Mouse (Mus musculus): ENCODE measurements around the gene Phc2.

Phc2 gene

GRCm38 (mm10) chr4:128688513-128688913, 34.0 kb downstream of the Phc2 start:
- DNase-seq (ENCODE audit: extremely low read depth, insufficient read length, low spot score) = no peak

DNA sequence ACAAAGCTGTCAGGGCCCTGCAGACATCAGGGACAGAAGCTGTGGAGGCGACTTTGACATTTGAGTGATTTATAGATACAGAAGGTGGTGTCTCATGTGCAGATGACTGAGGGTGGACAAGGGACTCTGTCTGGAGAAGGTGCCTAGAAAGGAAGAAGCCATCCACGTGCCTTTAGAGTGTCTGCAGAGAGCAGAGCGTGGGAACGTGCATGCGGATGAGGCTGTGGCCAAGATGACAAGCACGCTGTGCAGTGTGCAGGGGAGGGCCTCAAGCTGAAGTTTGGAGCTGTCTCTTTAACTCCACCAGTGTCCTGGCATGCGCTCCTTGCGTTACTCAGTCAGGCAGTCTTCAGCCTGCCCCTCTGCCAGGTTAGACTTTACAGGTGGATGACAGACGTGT, 34.5 kb downstream of the Phc2 start:
- DNase-seq (ENCODE audit: extremely low read depth, insufficient read length, low spot score) = no peak

GRCm38 (mm10) chr4:128689739-128690304, 35.3 kb downstream of the Phc2 start:
- no peak for DNase-seq (ENCODE audit: extremely low read depth, insufficient read length, low spot score)

DNA sequence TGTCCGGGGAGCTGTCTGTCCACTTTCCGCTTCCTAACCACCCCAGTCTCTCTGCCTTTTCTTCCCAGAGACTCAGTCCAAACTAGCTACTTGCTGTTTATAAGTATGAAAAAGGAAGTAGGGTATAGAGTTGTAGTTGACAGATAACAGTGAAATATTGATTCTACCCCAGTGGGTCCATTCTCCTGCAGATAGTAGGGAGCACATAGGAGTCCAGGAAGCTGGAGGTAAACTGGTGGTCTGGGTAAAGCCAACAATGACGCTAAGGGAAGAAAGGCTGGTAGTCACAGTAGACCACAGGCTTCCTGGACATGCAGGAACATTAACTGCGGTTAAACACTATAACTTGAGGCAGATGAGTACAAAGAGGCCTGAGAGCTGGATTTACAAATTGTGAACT, 36.7 kb downstream of the Phc2 start:
- DNase-seq (ENCODE audit: extremely low read depth, insufficient read length, low spot score) = no peak

- DNase-seq (ENCODE audit: extremely low read depth, insufficient read length, low spot score) = no peak
Measured at GRCm38 (mm10) chr4:128692149-128692925, 37.8 kb downstream of the Phc2 start.

DNA sequence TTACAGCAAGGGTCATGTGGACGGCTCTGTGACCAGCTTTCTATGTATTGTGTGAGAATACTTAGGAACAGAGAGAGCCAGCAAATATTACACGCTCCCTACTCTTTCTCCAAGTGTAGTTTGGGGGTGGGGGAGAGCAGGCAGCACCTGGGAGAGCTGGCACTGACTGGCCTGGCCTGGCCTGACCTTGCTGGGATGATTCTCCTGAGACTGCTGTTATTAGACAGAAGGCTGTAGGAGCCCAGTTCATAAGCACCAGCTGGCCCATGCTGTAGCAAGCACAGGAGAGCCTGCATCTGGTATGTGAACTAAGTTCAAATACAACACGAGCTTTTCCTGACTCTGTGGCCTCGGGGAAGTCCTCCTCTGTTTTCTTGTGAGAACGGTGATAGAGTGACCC, 38.7 kb downstream of the Phc2 start:
- DNase-seq (ENCODE audit: extremely low read depth, insufficient read length, low spot score) = no peak

DNA sequence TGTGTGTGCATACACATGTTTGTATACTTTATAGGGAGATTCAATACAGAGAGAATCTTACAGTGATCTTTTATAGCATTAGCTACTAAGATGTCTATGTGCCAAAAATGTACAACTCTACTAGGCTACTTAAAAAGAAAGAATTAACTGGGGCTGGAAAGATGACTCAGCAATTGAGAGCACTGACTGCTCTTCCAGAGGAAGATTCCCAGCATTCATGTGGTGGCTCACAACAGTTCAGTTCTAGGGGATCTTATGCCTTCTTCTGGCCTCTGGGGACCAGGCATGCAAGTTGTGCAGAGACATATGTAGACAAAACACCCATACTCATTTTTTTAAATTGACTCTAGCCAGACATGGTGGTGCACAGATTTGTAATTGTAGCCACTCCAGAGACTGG, 39.8 kb downstream of the Phc2 start:
- DNase-seq (ENCODE audit: extremely low read depth, insufficient read length, low spot score) = no peak

- no peak for DNase-seq (ENCODE audit: extremely low read depth, insufficient read length, low spot score)
Measured at GRCm38 (mm10) chr4:128695149-128695548, 40.6 kb downstream of the Phc2 start.

DNA sequence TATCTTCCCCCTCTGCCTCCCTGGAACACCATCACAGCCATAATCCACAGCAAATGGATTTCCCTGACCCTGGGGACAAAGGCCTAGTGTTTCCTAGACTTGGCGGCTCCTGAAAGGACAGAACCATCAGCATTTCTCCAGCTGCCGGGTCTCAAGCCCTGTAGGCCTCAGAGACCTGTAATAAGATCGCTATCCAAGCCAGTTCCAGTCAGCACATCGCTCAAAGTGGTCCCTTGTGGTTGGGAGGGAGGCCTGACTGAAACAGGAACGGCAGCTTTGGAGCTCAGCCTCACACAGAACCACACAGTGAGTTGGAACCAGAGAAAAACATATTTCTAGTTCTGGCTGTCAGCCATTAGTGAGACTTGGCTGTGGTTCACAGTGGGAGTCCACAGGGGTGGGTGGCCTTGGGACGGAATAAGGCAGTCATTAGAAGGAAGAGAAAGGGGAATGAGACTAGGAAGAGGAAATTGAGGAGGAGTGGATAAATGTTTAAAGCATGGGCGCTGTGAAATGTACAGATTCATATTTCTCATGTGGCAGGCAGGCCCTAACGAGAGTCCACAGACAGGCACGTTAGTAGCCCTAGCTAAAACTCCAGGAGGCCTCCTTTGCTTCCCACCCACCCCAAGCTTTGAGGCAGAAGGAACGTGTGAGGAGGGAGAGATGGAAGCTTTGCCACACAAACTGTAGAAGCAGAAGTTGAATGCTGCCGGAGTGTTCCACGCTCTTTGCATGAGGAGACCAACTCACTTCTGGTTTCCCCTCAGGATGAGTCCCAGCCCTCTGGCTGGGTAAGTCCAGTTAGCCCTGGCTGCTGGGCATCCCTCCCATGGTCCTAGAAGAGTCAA, 43.7 kb downstream of the Phc2 start:
- DNase-seq (ENCODE audit: extremely low read depth, insufficient read length, low spot score) = no peak

GRCm38 (mm10) chr4:128699916-128700315, 45.4 kb downstream of the Phc2 start:
- DNase-seq (ENCODE audit: extremely low read depth, insufficient read length, low spot score) = no peak

- DNase-seq (ENCODE audit: extremely low read depth, insufficient read length, low spot score) = no peak
Measured at GRCm38 (mm10) chr4:128700543-128700942, 46.0 kb downstream of the Phc2 start.

GRCm38 (mm10) chr4:128705138-128705720, 50.7 kb downstream of the Phc2 start:
- no peak for DNase-seq (ENCODE audit: extremely low read depth, insufficient read length, low spot score)

DNA sequence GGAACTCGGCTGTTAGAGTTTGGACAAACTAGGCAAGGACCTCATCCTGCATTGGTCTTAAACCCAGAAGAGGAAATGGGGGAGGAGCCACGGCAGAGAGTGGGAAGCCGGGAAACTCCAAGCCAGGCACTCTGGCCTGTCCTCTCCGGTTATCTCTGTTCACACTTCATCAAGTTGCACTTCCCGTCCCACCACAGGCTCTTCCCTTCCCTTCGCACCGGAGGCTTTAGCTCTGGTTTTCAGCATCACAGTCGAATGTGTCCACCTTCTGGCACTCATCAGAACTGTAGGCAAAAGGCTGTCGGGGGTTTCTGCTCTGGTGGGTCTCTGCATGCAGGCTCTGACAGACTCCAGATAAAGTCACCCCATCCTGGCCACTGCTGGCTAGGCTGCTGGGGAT, 52.1 kb downstream of the Phc2 start:
- no peak for DNase-seq (ENCODE audit: extremely low read depth, insufficient read length, low spot score)

DNA sequence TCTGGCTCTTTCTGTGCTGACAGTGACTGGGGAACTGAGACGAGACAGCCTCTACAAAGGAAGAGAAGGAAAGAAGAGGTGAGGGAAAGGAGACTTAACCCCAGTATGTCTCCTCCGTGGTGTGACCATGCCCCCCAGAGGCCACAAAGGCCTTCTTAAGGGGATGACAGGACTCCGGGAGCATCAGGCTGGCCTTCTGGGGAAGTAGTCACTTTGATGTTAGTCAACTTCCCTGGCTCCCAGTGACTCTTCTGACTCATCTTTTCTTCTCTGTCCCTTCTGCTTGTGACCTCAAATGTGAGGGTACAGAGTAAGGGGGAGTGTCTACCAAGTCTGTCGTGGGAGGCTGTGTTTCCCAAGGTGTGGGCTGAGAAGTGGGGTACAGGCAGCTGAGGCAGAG, 52.9 kb downstream of the Phc2 start:
- no peak for DNase-seq (ENCODE audit: extremely low read depth, insufficient read length, low spot score)

DNA sequence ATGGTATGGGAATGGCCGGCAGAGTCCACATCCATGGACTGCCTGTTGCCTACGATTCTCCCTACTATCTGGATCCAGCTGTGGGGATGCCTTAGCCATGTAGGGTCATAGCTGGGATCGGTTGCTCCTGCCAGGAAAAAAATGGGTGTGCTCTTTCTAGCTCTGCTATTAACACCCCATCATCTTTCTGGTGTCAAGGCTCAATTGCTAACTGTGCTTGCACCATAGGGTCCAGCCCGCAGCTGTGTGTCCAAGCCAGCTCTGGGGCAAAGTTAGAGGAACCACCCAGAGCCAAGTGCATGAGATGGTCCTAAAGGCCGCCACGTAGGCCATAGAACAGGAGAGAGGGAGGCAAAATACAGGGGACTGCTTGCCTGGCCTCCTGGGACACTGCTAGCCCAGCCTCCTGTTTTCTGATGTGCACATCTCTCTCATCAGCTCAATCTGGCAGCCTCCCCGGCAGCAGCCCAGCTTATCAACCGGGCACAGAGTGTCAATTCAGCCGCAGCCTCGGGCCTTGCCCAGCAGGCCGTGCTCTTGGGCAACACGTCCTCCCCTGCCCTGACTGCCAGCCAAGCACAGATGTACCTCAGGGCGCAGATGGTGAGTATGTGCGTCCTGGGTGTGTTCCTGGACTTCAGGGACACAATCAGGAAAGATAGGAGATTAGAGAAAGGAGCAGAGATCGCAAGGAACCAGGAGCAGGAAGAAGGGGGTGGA, 54.7 kb downstream of the Phc2 start:
- no peak for DNase-seq (ENCODE audit: extremely low read depth, insufficient read length, low spot score)

DNA sequence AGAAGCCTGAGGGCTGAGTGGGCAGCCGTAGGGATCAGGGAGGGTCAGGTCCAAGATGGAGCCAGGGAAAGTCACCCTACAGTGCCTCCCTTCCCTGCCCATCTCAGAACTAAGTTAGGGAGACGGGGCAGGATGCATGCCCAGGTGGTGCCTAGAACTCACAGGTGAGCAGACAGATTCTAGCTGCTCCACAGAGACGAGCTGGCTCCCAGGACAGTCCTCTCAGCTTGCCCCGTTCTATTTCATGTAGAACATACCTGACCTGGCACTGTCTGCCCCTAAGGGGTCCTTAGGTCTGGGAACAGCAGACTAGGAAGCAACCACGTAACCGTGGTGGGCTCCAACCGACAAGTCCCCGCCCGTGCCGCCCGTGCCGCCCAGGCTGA, 55.3 kb downstream of the Phc2 start:
- DNase-seq (ENCODE audit: extremely low read depth, insufficient read length, low spot score) = no peak

GRCm38 (mm10) chr4:128710286-128710685, 55.8 kb downstream of the Phc2 start:
- DNase-seq (ENCODE audit: extremely low read depth, insufficient read length, low spot score) = no peak

- no peak for DNase-seq (ENCODE audit: extremely low read depth, insufficient read length, low spot score)
Measured at GRCm38 (mm10) chr4:128710800-128711199, 56.3 kb downstream of the Phc2 start.

- peak; percentile 88 for DNase-seq (ENCODE audit: extremely low read depth, insufficient read length, low spot score)
Measured at GRCm38 (mm10) chr4:128711455-128712135, 57.1 kb downstream of the Phc2 start.

GRCm38 (mm10) chr4:128712136-128712655, 57.7 kb downstream of the Phc2 start:
- peak; percentile 83 for DNase-seq (ENCODE audit: extremely low read depth, insufficient read length, low spot score)

Measured in 3134 (cell line).